Comparison of ENCODE assay signal across 15 mouse cellular contexts in genomic region chr1:178576926-178577325, GRCm38 (mm10).
"Had no signal": no experiment of that assay in that cellular context is flagged by ENCODE, and none has a peak within 500 bp of the region (broad histone marks: within the 10 kb centered on the region; RNA-seq: fewer than 3 reads in every experiment).

No protein-coding gene starts in this region.

- ATAC-seq: liver, embryonic 12.5 days had no signal

- H3K9ac ChIP-seq: limb, embryonic 15.5 days; liver, embryonic 12.5 days; lung, embryonic 14.5 days; neural tube, embryonic 12.5 days had no signal

- H3K27me3 ChIP-seq: neural tube, embryonic 12.5 days had no signal

- H3K9me3 ChIP-seq: limb, embryonic 15.5 days; liver, embryonic 12.5 days had no signal

- H3K4me1 ChIP-seq: liver, embryonic 12.5 days had no signal

- H3K4me3 ChIP-seq: left cerebral cortex, adult 2 months; limb, embryonic 15.5 days; liver, embryonic 12.5 days; midbrain, embryonic 10.5 days; neural tube, embryonic 12.5 days had no signal

- H3K27ac ChIP-seq: kidney, postnatal 0 days; left cerebral cortex, adult 2 months; limb, embryonic 15.5 days; liver, embryonic 12.5 days; midbrain, embryonic 10.5 days; neural tube, embryonic 12.5 days had no signal

- DNase-seq: kidney, postnatal 36 days; lung, embryonic 14.5 days; lung, postnatal 10 days; lung, postnatal 4 days; midbrain, embryonic 14.5 days; right cerebral cortex, postnatal 4 days; spleen, adult 18-20 months; thymus, adult 18-20 months; thymus, postnatal 14 days had no signal

- H3K36me3 ChIP-seq: limb, embryonic 15.5 days; liver, embryonic 12.5 days; midbrain, embryonic 10.5 days; neural tube, embryonic 12.5 days had no signal

- H3K4me2 ChIP-seq: limb, embryonic 15.5 days; liver, embryonic 12.5 days; lung, embryonic 14.5 days; neural tube, embryonic 12.5 days had no signal
